Mouse (Mus musculus): ENCODE data around the gene Bmp5. TPM values are rescaled to one million over a fixed set of nuclear protein-coding genes. Genes with fewer than 3 reads are reported as not detected.

Gene Bmp5
- total and polyA plus RNA-seq, 3 experiments = not detected

- Histone ChIP-seq H3K4me3 (replicated peaks in 1 of 3; ENCODE audit: low read depth in 2 of 3, low read length in 2 of 3, poor library complexity in 1 of 3) (no peak overlapping the region), H3K27me3 (replicated peaks) (no peaks in the 10 kb centered on the region), H3K36me3 (replicated peaks in 1 of 2; ENCODE audit: control insufficient read depth in 1 of 2, insufficient read depth in 1 of 2, low read length in 1 of 2) (no peaks in the 10 kb centered on the region), H3K9ac (ENCODE audit: insufficient read depth, low read depth) (no peak overlapping the region), H3K9me3 (replicated peaks; ENCODE audit: low read length) (no peaks in the 10 kb centered on the region), H3K4me1 (ENCODE audit: control insufficient read depth in 1 of 2, insufficient read depth in 2 of 2) (no peaks in the 10 kb centered on the region), H3K79me2 (replicated peaks; ENCODE audit: control insufficient read depth, extremely low read depth, insufficient read depth, poor library complexity, severe bottlenecking) (no peaks in the 10 kb centered on the region), H3K27ac (ENCODE audit: insufficient read depth, low read depth) (no peak overlapping the region), H3K4me2 (ENCODE audit: insufficient read depth, low read depth, poor library complexity, severe bottlenecking) (no peak overlapping the region)
- TF ChIP-seq CTCF (conservative IDR thresholded peaks at IDR 0.05 in 1 of 2, IDR thresholded peaks at IDR 0.05 in 1 of 2; ENCODE audit: low read depth in 2 of 2, low read length in 2 of 2) (peak; percentile 17 to 69; a peak in 3 of 4 replicates), RAD21 (IDR thresholded peaks at IDR 0.05; ENCODE audit: low read depth, low read length) (peak; percentile 51), ELF1 (IDR thresholded peaks at IDR 0.05; ENCODE audit: low read depth, low read length) (no peak), MYC (IDR thresholded peaks at IDR 0.05; ENCODE audit: low read depth, low read length) (no peak), SMC3 (IDR thresholded peaks at IDR 0.05; ENCODE audit: low read depth, low read length) (peak; percentile 74), EP300 (IDR thresholded peaks at IDR 0.05; ENCODE audit: low read length) (no peak)
- in situ Hi-C loops (cut with MboI; ENCODE audit: low pct_ligation_motif_present, low pct_unique_long_range_greater_than_20kb, low sequenced_read_pairs) = no loop called here
- DNase-seq (ENCODE audit: extremely low read depth) = peak; percentile 55
- dilution Hi-C loops (cut with MboI; ENCODE audit: extremely low pct_ligation_motif_present, extremely low pct_unique_long_range_greater_than_20kb, low sequenced_read_pairs) = no loop called here
Observed at GRCm38 (mm10) chr9:75905497-75905896, 130.3 kb downstream of the Bmp5 start.

GRCm38 (mm10) chr9:75910112-75910799 lies 135.1 kb downstream of the Bmp5 start:
- Histone ChIP-seq H3K36me3 (replicated peaks in 1 of 2; ENCODE audit: control insufficient read depth in 1 of 2, insufficient read depth in 1 of 2, low read length in 1 of 2) (no peaks in the 10 kb centered on the region), H3K79me2 (replicated peaks; ENCODE audit: control insufficient read depth, extremely low read depth, insufficient read depth, poor library complexity, severe bottlenecking) (no peaks in the 10 kb centered on the region), H3K4me1 (ENCODE audit: control insufficient read depth in 1 of 2, insufficient read depth in 2 of 2) (no peaks in the 10 kb centered on the region; a peak in 1 of 4 replicates), H3K4me2 (ENCODE audit: insufficient read depth, low read depth, poor library complexity, severe bottlenecking) (no peak overlapping the region), H3K27ac (ENCODE audit: insufficient read depth, low read depth) (no peak overlapping the region), H3K27me3 (replicated peaks) (no peaks in the 10 kb centered on the region), H3K9ac (ENCODE audit: insufficient read depth, low read depth) (no peak overlapping the region), H3K9me3 (replicated peaks; ENCODE audit: low read length) (no peaks in the 10 kb centered on the region), H3K4me3 (replicated peaks in 1 of 3; ENCODE audit: low read depth in 2 of 3, low read length in 2 of 3, poor library complexity in 1 of 3) (no peak overlapping the region)
- TF ChIP-seq MYC (IDR thresholded peaks at IDR 0.05; ENCODE audit: low read depth, low read length) = no peak
- DNase-seq (ENCODE audit: extremely low read depth) = no peak
- dilution Hi-C loops (cut with MboI; ENCODE audit: extremely low pct_ligation_motif_present, extremely low pct_unique_long_range_greater_than_20kb, low sequenced_read_pairs) (no loop called here), in situ Hi-C loops (cut with MboI; ENCODE audit: low pct_ligation_motif_present, low pct_unique_long_range_greater_than_20kb, low sequenced_read_pairs) (no loop called here)

DNA sequence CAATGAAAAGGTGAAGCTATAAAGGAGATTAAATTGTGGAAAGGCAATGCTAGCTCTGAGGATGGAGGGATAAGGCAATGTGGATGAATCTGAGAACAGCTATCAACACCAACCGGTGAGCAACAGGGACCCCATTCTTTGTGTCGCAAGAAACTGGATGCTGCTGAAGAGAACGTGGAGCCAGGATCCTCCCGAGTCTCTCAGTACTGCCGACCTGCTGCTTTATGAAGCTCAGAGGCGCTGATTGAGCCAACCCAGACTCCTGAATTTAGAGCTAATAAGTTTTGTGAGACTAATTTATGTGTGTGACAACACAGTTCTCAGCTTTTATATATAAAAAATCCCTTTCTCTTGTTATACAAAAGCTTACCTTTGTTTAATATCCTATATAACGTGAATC lies 136.4 kb downstream of the Bmp5 start:
- no peaks in the 10 kb centered on the region for H3K9me3 ChIP-seq (replicated peaks; ENCODE audit: low read length)
- in situ Hi-C loops (cut with MboI; ENCODE audit: low pct_ligation_motif_present, low pct_unique_long_range_greater_than_20kb, low sequenced_read_pairs) = no loop called here

More for the DNA sequence above, 136.4 kb downstream of the Bmp5 start:
- no peak overlapping the region for H3K4me3 ChIP-seq (replicated peaks in 1 of 3; ENCODE audit: low read depth in 2 of 3, low read length in 2 of 3, poor library complexity in 1 of 3)
- no peak overlapping the region for H3K4me2 ChIP-seq (ENCODE audit: insufficient read depth, low read depth, poor library complexity, severe bottlenecking)
- H3K79me2 ChIP-seq (replicated peaks; ENCODE audit: control insufficient read depth, extremely low read depth, insufficient read depth, poor library complexity, severe bottlenecking) = no peaks in the 10 kb centered on the region
- dilution Hi-C loops (cut with MboI; ENCODE audit: extremely low pct_ligation_motif_present, extremely low pct_unique_long_range_greater_than_20kb, low sequenced_read_pairs) = no loop called here
- H3K27me3 ChIP-seq (replicated peaks) = no peaks in the 10 kb centered on the region
- H3K4me1 ChIP-seq (ENCODE audit: control insufficient read depth in 1 of 2, insufficient read depth in 2 of 2) = no peaks in the 10 kb centered on the region; a peak in 1 of 4 replicates
- TF ChIP-seq RAD21 (IDR thresholded peaks at IDR 0.05; ENCODE audit: low read depth, low read length) = no peak
- TF ChIP-seq ZMIZ1 (IDR thresholded peaks at IDR 0.05; ENCODE audit: low read depth, low read length) = no peak
- TF ChIP-seq SIN3A (IDR thresholded peaks at IDR 0.05; ENCODE audit: low read length) = no peak
- TF ChIP-seq EP300 (IDR thresholded peaks at IDR 0.05; ENCODE audit: low read length) = no peak
- no peak for TF ChIP-seq RCOR1 (conservative IDR thresholded peaks at IDR 0.05; ENCODE audit: low read depth, low read length)
- TF ChIP-seq TBP (conservative IDR thresholded peaks at IDR 0.05; ENCODE audit: low read depth, low read length) = no peak
- TF ChIP-seq MYC (IDR thresholded peaks at IDR 0.05; ENCODE audit: low read depth, low read length) = no peak
- TF ChIP-seq ZKSCAN1 (IDR thresholded peaks at IDR 0.05; ENCODE audit: borderline replicate concordance, low read depth, low read length) = no peak
- no peak overlapping the region for H3K27ac ChIP-seq (ENCODE audit: insufficient read depth, low read depth)
- H3K36me3 ChIP-seq (replicated peaks in 1 of 2; ENCODE audit: control insufficient read depth in 1 of 2, insufficient read depth in 1 of 2, low read length in 1 of 2) = no peaks in the 10 kb centered on the region
- H3K9ac ChIP-seq (ENCODE audit: insufficient read depth, low read depth) = no peak overlapping the region
- DNase-seq (ENCODE audit: extremely low read depth) = no peak

Measured in CH12.LX (cell line).